Mouse (Mus musculus) cerebellum, adult 9-11 months (tissue): Measurements from ENCODE around the gene Dlgap5.

Source experiments
- DNase-seq: peaks from one replicate; pipeline ENCODE4 v3.0.0; 2022

The Dlgap5 gene

GRCm38 (mm10) chr14:47346715-47347114, 71.5 kb downstream of the Dlgap5 start:
- DNase-seq, result no peak

GRCm38 (mm10) chr14:47341811-47342291, 76.4 kb downstream of the Dlgap5 start:
- DNase-seq, result no peak

- DNase-seq, result peak; percentile 6
Measured at GRCm38 (mm10) chr14:47340231-47340925, 77.8 kb downstream of the Dlgap5 start.
